Mouse (Mus musculus) MEL (cell line): ENCODE data around the gene Zfp566. TPM values are rescaled to one million over a fixed set of nuclear protein-coding genes. Genes with fewer than 3 reads are reported as not detected.
A peak's percentile ranks its signal among the peaks of the same experiment; 100 is the strongest.

Experiments used
- DNase-seq: peaks from one replicate; pipeline ENCODE4 v3.0.0; 2011; ENCODE audit warnings: low read depth, low spot score
- H3K27ac ChIP-seq: 2 replicates; pipeline ENCODE4 v1.5.1; 2012; ENCODE audit warnings: low read depth, mild to moderate bottlenecking, control low read depth, low read length, moderate library complexity; ENCODE audit not compliant: control insufficient read depth
- H3K27me3 ChIP-seq, 2 experiments: fragments of 150-350 bp in 1 of 2; sonication (generic) in 1 of 2; 2 replicates each; pipeline ENCODE4 v1.6.1; 2012; ENCODE audit warnings: low read length in 2 of 2, mild to moderate bottlenecking in 2 of 2, improper control_type of control experiment in 1 of 2, moderate library complexity in 1 of 2; ENCODE audit not compliant: insufficient read depth in 2 of 2, control insufficient read depth in 1 of 2
- H3K36me3 ChIP-seq, 2 experiments: 2 replicates each; pipeline ENCODE4 v1.6.1; 2012 to 2014; ENCODE audit warnings: low read length in 2 of 2, improper control_type of control experiment in 1 of 2, inconsistent platforms in 1 of 2, mild to moderate bottlenecking in 1 of 2; ENCODE audit not compliant: insufficient read depth in 2 of 2, control insufficient read depth in 1 of 2
- H3K4me1 ChIP-seq, 2 experiments: fragments of 150-350 bp in 1 of 2; sonication (generic) in 1 of 2; 2 replicates each; pipeline ENCODE4 v1.6.1; 2012; ENCODE audit warnings: low read length in 2 of 2, improper control_type of control experiment in 1 of 2, mild to moderate bottlenecking in 1 of 2; ENCODE audit not compliant: insufficient read depth in 2 of 2, control insufficient read depth in 1 of 2
- H3K4me3 ChIP-seq, 2 experiments: fragments of 150-350 bp in 1 of 2; sonication (generic) in 1 of 2; 2 replicates each; pipeline ENCODE4 v1.5.1; 2012; ENCODE audit warnings: low read depth in 2 of 2, low read length in 2 of 2, mild to moderate bottlenecking in 2 of 2, moderate library complexity in 2 of 2, control low read depth in 1 of 2, improper control_type of control experiment in 1 of 2; ENCODE audit not compliant: control insufficient read depth in 1 of 2, insufficient read depth in 1 of 2
- H3K79me2 ChIP-seq: 2 replicates; pipeline ENCODE4 v1.6.1; 2012; ENCODE audit warnings: mild to moderate bottlenecking, low read length, moderate library complexity; ENCODE audit not compliant: control insufficient read depth, poor library complexity, insufficient read depth
- H3K9ac ChIP-seq: 2 replicates; pipeline ENCODE4 v1.6.1; 2012; ENCODE audit warnings: low read depth, mild to moderate bottlenecking, control low read depth, low read length, moderate library complexity; ENCODE audit not compliant: control insufficient read depth, poor library complexity, severe bottlenecking
- H3K9me3 ChIP-seq: fragments of 150-350 bp; sonication (generic); replicated peaks from 2 replicates; pipeline ENCODE4 v1.6.1; 2012; ENCODE audit warnings: mild to moderate bottlenecking, low read length, improper control_type of control experiment, moderate library complexity; ENCODE audit not compliant: insufficient read depth
- BHLHE40 ChIP-seq: IDR thresholded peaks from 2 replicates; pipeline ENCODE4 v1.6.1; 2012; ENCODE audit warnings: low read depth, mild to moderate bottlenecking, inconsistent platforms, low read length, improper control_type of control experiment, borderline replicate concordance
- CHD1 ChIP-seq: IDR thresholded peaks from 2 replicates; pipeline ENCODE4 v1.6.1; 2012; ENCODE audit warnings: low read depth, mild to moderate bottlenecking, inconsistent platforms, low read length, improper control_type of control experiment
- CTCF ChIP-seq, 3 experiments: IDR thresholded peaks in 2 of 3; conservative IDR thresholded peaks in 1 of 3; 2 replicates each; pipeline ENCODE4 v1.5.1; 2011 to 2012; ENCODE audit warnings: low read length in 3 of 3, low read depth in 2 of 3, mild to moderate bottlenecking in 2 of 3, improper control_type of control experiment in 1 of 3, inconsistent platforms in 1 of 3, mixed read lengths in 1 of 3, moderate library complexity in 1 of 3; ENCODE audit not compliant: control insufficient read depth in 1 of 3, insufficient read depth in 1 of 3, poor library complexity in 1 of 3, severe bottlenecking in 1 of 3
- E2F4 ChIP-seq: IDR thresholded peaks from 2 replicates; pipeline ENCODE4 v1.6.1; 2011; ENCODE audit warnings: low read depth, low read length, improper control_type of control experiment, borderline replicate concordance
- ELF1 ChIP-seq: IDR thresholded peaks from 2 replicates; pipeline ENCODE4 v1.6.1; 2014; ENCODE audit warnings: low read depth, mild to moderate bottlenecking, inconsistent platforms, low read length, improper control_type of control experiment, moderate library complexity
- EP300 ChIP-seq, 2 experiments: IDR thresholded peaks; 2 replicates each; pipeline ENCODE4 v1.6.1; 2011; ENCODE audit warnings: improper control_type of control experiment in 2 of 2, low read length in 2 of 2, low read depth in 1 of 2, mild to moderate bottlenecking in 1 of 2
- ETS1 ChIP-seq: IDR thresholded peaks from 2 replicates; pipeline ENCODE4 v1.6.1; 2012; ENCODE audit warnings: low read depth, mild to moderate bottlenecking, inconsistent platforms, low read length, improper control_type of control experiment, moderate library complexity
- GABPA ChIP-seq: IDR thresholded peaks from 2 replicates; pipeline ENCODE4 v1.6.1; 2012; ENCODE audit warnings: low read depth, mild to moderate bottlenecking, inconsistent platforms, low read length, improper control_type of control experiment, moderate library complexity
- GATA1 ChIP-seq: IDR thresholded peaks from 2 replicates; pipeline ENCODE4 v1.6.1; 2011; ENCODE audit warnings: low read depth, low read length, improper control_type of control experiment
- HCFC1 ChIP-seq: IDR thresholded peaks from 2 replicates; pipeline ENCODE4 v1.6.1; 2012; ENCODE audit warnings: low read depth, mild to moderate bottlenecking, inconsistent platforms, low read length, improper control_type of control experiment, moderate library complexity
- JUND ChIP-seq: IDR thresholded peaks from 2 replicates; pipeline ENCODE4 v1.6.1; 2011; ENCODE audit warnings: low read depth, mild to moderate bottlenecking, improper control_type of control experiment, low read length
- KAT2A ChIP-seq: conservative IDR thresholded peaks from 2 replicates; pipeline ENCODE4 v1.6.1; 2012; ENCODE audit warnings: low read depth, low read length, improper control_type of control experiment, inconsistent platforms
- MAFK ChIP-seq: IDR thresholded peaks from 2 replicates; pipeline ENCODE4 v1.6.1; 2011; ENCODE audit warnings: low read depth, mild to moderate bottlenecking, low read length, improper control_type of control experiment, borderline replicate concordance
- MAX ChIP-seq: IDR thresholded peaks from 2 replicates; pipeline ENCODE4 v1.6.1; 2011; ENCODE audit warnings: low read length, improper control_type of control experiment
- MAZ ChIP-seq: IDR thresholded peaks from 2 replicates; pipeline ENCODE4 v1.6.1; 2012; ENCODE audit warnings: low read depth, mild to moderate bottlenecking, inconsistent platforms, low read length, improper control_type of control experiment
- MEF2A ChIP-seq: IDR thresholded peaks from 2 replicates; pipeline ENCODE4 v1.6.1; 2014; ENCODE audit warnings: low read depth, mild to moderate bottlenecking, inconsistent platforms, low read length, improper control_type of control experiment; ENCODE audit not compliant: poor library complexity, insufficient replicate concordance, severe bottlenecking; ENCODE audit errors: extremely low read depth
- MXI1 ChIP-seq: IDR thresholded peaks from 2 replicates; pipeline ENCODE4 v1.6.1; 2011; ENCODE audit warnings: mild to moderate bottlenecking, low read depth, low read length, improper control_type of control experiment
- MYB ChIP-seq: IDR thresholded peaks from 2 replicates; pipeline ENCODE4 v1.6.1; 2011; ENCODE audit warnings: mild to moderate bottlenecking, low read depth, low read length, improper control_type of control experiment
- MYC ChIP-seq: IDR thresholded peaks from 2 replicates; pipeline ENCODE4 v1.6.1; 2011; ENCODE audit warnings: low read depth, mild to moderate bottlenecking, low read length, improper control_type of control experiment, moderate library complexity
- NELFE ChIP-seq: IDR thresholded peaks from 2 replicates; pipeline ENCODE4 v1.6.1; 2011; ENCODE audit warnings: low read depth, low read length, improper control_type of control experiment
- NRF1 ChIP-seq: IDR thresholded peaks from 2 replicates; pipeline ENCODE4 v1.6.1; 2014; ENCODE audit warnings: low read depth, mild to moderate bottlenecking, inconsistent platforms, low read length, improper control_type of control experiment, moderate library complexity; ENCODE audit not compliant: poor library complexity, insufficient read depth, severe bottlenecking
- POLR2A ChIP-seq, 2 experiments: IDR thresholded peaks; 2 replicates each; pipeline ENCODE4 v1.6.1; 2011 to 2012; ENCODE audit warnings: low read length in 2 of 2, mild to moderate bottlenecking in 2 of 2, control low read depth in 1 of 2, improper control_type of control experiment in 1 of 2, low read depth in 1 of 2, moderate library complexity in 1 of 2; ENCODE audit not compliant: control insufficient read depth in 1 of 2, insufficient read depth in 1 of 2, poor library complexity in 1 of 2
- POLR2AphosphoS2 ChIP-seq: IDR thresholded peaks from 2 replicates; pipeline ENCODE4 v1.6.1; 2011; ENCODE audit warnings: low read length, improper control_type of control experiment
- POLR2AphosphoS5 ChIP-seq: IDR thresholded peaks from 2 replicates; pipeline ENCODE4 v1.6.1; 2012; ENCODE audit warnings: low read depth, borderline replicate concordance, mild to moderate bottlenecking, inconsistent platforms, low read length, moderate library complexity, mixed read lengths
- RAD21 ChIP-seq: IDR thresholded peaks from 2 replicates; pipeline ENCODE4 v1.6.1; 2011; ENCODE audit warnings: mild to moderate bottlenecking, low read depth, low read length, improper control_type of control experiment
- RCOR1 ChIP-seq: IDR thresholded peaks from 2 replicates; pipeline ENCODE4 v1.6.1; 2012; ENCODE audit warnings: low read depth, mild to moderate bottlenecking, inconsistent platforms, low read length, improper control_type of control experiment
- SIN3A ChIP-seq: IDR thresholded peaks from 2 replicates; pipeline ENCODE4 v1.6.1; 2012; ENCODE audit warnings: low read length, improper control_type of control experiment, inconsistent platforms
- SMC3 ChIP-seq: IDR thresholded peaks from 2 replicates; pipeline ENCODE4 v1.6.1; 2011; ENCODE audit warnings: low read depth, low read length, improper control_type of control experiment
- TAL1 ChIP-seq: IDR thresholded peaks from 2 replicates; pipeline ENCODE4 v1.6.1; 2012; ENCODE audit warnings: mild to moderate bottlenecking, inconsistent platforms, low read length, moderate library complexity, mixed read lengths
- TBP ChIP-seq: IDR thresholded peaks from 2 replicates; pipeline ENCODE4 v1.8.0; 2011; ENCODE audit warnings: low read depth, low read length, improper control_type of control experiment
- TCF12 ChIP-seq: IDR thresholded peaks from 2 replicates; pipeline ENCODE4 v1.6.1; 2014; ENCODE audit warnings: low read depth, mild to moderate bottlenecking, inconsistent platforms, low read length, improper control_type of control experiment, moderate library complexity
- UBTF ChIP-seq: IDR thresholded peaks from 2 replicates; pipeline ENCODE4 v1.6.1; 2012; ENCODE audit warnings: low read depth, mild to moderate bottlenecking, inconsistent platforms, low read length, improper control_type of control experiment, moderate library complexity, borderline replicate concordance; ENCODE audit not compliant: insufficient read depth
- USF1 ChIP-seq: IDR thresholded peaks from 2 replicates; pipeline ENCODE4 v1.6.1; 2014; ENCODE audit warnings: low read depth, mild to moderate bottlenecking, inconsistent platforms, low read length, improper control_type of control experiment, moderate library complexity
- USF2 ChIP-seq, 2 experiments: IDR thresholded peaks; 2 replicates each; pipeline ENCODE4 v1.6.1; 2011 to 2012; ENCODE audit warnings: improper control_type of control experiment in 2 of 2, low read length in 2 of 2, borderline replicate concordance in 1 of 2, inconsistent platforms in 1 of 2, low read depth in 1 of 2, mild to moderate bottlenecking in 1 of 2; ENCODE audit not compliant: insufficient read depth in 1 of 2
- ZC3H11A ChIP-seq: IDR thresholded peaks from 2 replicates; pipeline ENCODE4 v1.6.1; 2012; ENCODE audit warnings: low read depth, mild to moderate bottlenecking, inconsistent platforms, low read length, improper control_type of control experiment
- ZKSCAN1 ChIP-seq: IDR thresholded peaks from 2 replicates; pipeline ENCODE4 v1.6.1; 2012; ENCODE audit warnings: low read depth, mild to moderate bottlenecking, inconsistent platforms, low read length, improper control_type of control experiment, moderate library complexity
- ZMIZ1 ChIP-seq: IDR thresholded peaks from 2 replicates; pipeline ENCODE4 v1.6.1; 2012; ENCODE audit warnings: low read depth, mild to moderate bottlenecking, inconsistent platforms, low read length, improper control_type of control experiment, moderate library complexity
- ZNF384 ChIP-seq: IDR thresholded peaks from 2 replicates; pipeline ENCODE4 v1.6.1; 2012; ENCODE audit warnings: low read depth, mild to moderate bottlenecking, inconsistent platforms, low read length, improper control_type of control experiment
- polyA plus RNA-seq, 2 experiments: library from polyadenylated mRNA; stranded (reverse) in 1 of 2; unstranded in 1 of 2; fragments of >175 nt in 1 of 2; fragments of >200 nt in 1 of 2; gene quantifications; 2 replicates each; pipeline versions ENCODE4 v1.2.1 to v1.2.4; 2012; ENCODE audit warnings: low replicate concordance in 2 of 2, low read depth in 1 of 2; ENCODE audit not compliant: insufficient read length in 2 of 2, insufficient read depth in 1 of 2, missing spikeins in 1 of 2
- total RNA-seq: library from RNA; depleted of rRNA; stranded (reverse); fragments of 300-350 nt; gene quantifications from 2 replicates; pipeline ENCODE4 v1.2.3, GENCODE M21; 2012

Gene Zfp566
- total and polyA plus RNA-seq, 3 experiments = 7.3 to 8.0 TPM; not detected in 1

DNA sequence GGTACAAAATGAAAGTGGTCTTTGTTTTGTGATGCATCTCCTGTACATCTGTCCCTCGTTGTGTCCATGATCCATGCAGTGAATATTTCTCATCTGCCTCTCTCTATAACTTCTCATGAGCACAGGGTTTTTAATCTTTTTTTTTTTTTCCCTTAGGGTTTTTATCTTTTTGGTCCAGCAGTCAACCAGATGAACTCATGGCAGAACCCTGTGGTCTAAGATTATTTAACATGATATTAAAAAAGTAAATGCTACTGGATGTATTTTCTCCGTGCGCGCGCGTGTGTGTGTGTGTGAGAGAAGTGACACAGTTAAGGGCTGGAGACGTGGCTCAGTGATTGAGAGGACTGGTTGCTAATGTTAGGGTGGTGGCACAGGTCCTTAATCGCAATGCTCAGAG, 39.6 kb upstream of the Zfp566 start:
- H3K4me1 ChIP-seq = peaks cover 0 to 6% of the 10 kb centered on the region in 2 experiments; a peak in 1 of 4 replicates
- H3K79me2 ChIP-seq = 0 out of 2 replicates have a peak, but pooled peaks cover 2% of the 10 kb centered on the region
- no peak overlapping the region for H3K9ac ChIP-seq
- H3K27ac ChIP-seq = no peak overlapping the region
- H3K9me3 ChIP-seq = no peaks in the 10 kb centered on the region
- H3K4me3 ChIP-seq = no peak overlapping the region
- H3K36me3 ChIP-seq = peaks cover 2 to 11% of the 10 kb centered on the region in 2 experiments; a peak in 3 of 4 replicates
- no peaks in the 10 kb centered on the region for H3K27me3 ChIP-seq
- peak; percentile 27 for DNase-seq
- TF ChIP-seq TAL1 (no peak), E2F4 (no peak), ZMIZ1 (no peak), KAT2A (no peak), CHD1 (no peak), ELF1 (no peak), NRF1 (no peak), GABPA (no peak), RAD21 (no peak), BHLHE40 (no peak), MAFK (no peak), MYC (no peak), SMC3 (no peak), USF1 (no peak), POLR2AphosphoS2 (no peak), UBTF (no peak), USF2 (IDR thresholded peaks at IDR 0.05; ENCODE audit: borderline replicate concordance in 1 of 2, insufficient read depth in 1 of 2, low read depth in 1 of 2, low read length in 2 of 2) (no peak), RCOR1 (peak; percentile 55; the same call in 1 of the 2 replicates), EP300 (IDR thresholded peaks at IDR 0.05; ENCODE audit: low read depth in 1 of 2, low read length in 2 of 2) (peak; percentile 32 to 35; a peak in 2 of 4 replicates), JUND (no peak), CTCF (IDR thresholded peaks at IDR 0.05 in 2 of 3, conservative IDR thresholded peaks at IDR 0.05 in 1 of 3; ENCODE audit: control insufficient read depth in 1 of 3, insufficient read depth in 1 of 3, low read depth in 2 of 3, low read length in 3 of 3, poor library complexity in 1 of 3, severe bottlenecking in 1 of 3) (no peak), MAX (no peak), TCF12 (peak; percentile 56; the same call in 1 of the 2 replicates), GATA1 (peak; percentile 35), HCFC1 (no peak), ZC3H11A (no peak), TBP (no peak), MXI1 (no peak), ZKSCAN1 (no peak), ETS1 (0 out of 2 replicates have a peak, but pooled peaks have one; percentile 21), NELFE (no peak), ZNF384 (peak; percentile 52; the same call in 1 of the 2 replicates), SIN3A (peak; percentile 31; the same call in 1 of the 2 replicates), POLR2AphosphoS5 (no peak), POLR2A (IDR thresholded peaks at IDR 0.05; ENCODE audit: control insufficient read depth in 1 of 2, insufficient read depth in 1 of 2, low read depth in 1 of 2, low read length in 2 of 2, poor library complexity in 1 of 2) (no peak), MEF2A (no peak), MYB (no peak), MAZ (no peak)
